Mouse (Mus musculus) MEL (cell line): Measurements from ENCODE around the gene Susd4. TPM values are rescaled to one million over a fixed set of nuclear protein-coding genes. Genes with fewer than 3 reads are reported as not detected.

ENCODE experiments used
- DNase-seq: peaks from one replicate; pipeline ENCODE4 v3.0.0; 2011; ENCODE audit warnings: low read depth, low spot score
- H3K27ac ChIP-seq: 2 replicates; pipeline ENCODE4 v1.5.1; 2012; ENCODE audit warnings: low read depth, mild to moderate bottlenecking, control low read depth, low read length, moderate library complexity; ENCODE audit not compliant: control insufficient read depth
- H3K27me3 ChIP-seq, 2 experiments: fragments of 150-350 bp in 1 of 2; sonication (generic) in 1 of 2; 2 replicates each; pipeline ENCODE4 v1.6.1; 2012; ENCODE audit warnings: low read length in 2 of 2, mild to moderate bottlenecking in 2 of 2, improper control_type of control experiment in 1 of 2, moderate library complexity in 1 of 2; ENCODE audit not compliant: insufficient read depth in 2 of 2, control insufficient read depth in 1 of 2
- H3K36me3 ChIP-seq, 2 experiments: 2 replicates each; pipeline ENCODE4 v1.6.1; 2012 to 2014; ENCODE audit warnings: low read length in 2 of 2, improper control_type of control experiment in 1 of 2, inconsistent platforms in 1 of 2, mild to moderate bottlenecking in 1 of 2; ENCODE audit not compliant: insufficient read depth in 2 of 2, control insufficient read depth in 1 of 2
- H3K4me1 ChIP-seq, 2 experiments: fragments of 150-350 bp in 1 of 2; sonication (generic) in 1 of 2; 2 replicates each; pipeline ENCODE4 v1.6.1; 2012; ENCODE audit warnings: low read length in 2 of 2, improper control_type of control experiment in 1 of 2, mild to moderate bottlenecking in 1 of 2; ENCODE audit not compliant: insufficient read depth in 2 of 2, control insufficient read depth in 1 of 2
- H3K4me3 ChIP-seq, 2 experiments: fragments of 150-350 bp in 1 of 2; sonication (generic) in 1 of 2; 2 replicates each; pipeline ENCODE4 v1.5.1; 2012; ENCODE audit warnings: low read depth in 2 of 2, low read length in 2 of 2, mild to moderate bottlenecking in 2 of 2, moderate library complexity in 2 of 2, control low read depth in 1 of 2, improper control_type of control experiment in 1 of 2; ENCODE audit not compliant: control insufficient read depth in 1 of 2, insufficient read depth in 1 of 2
- H3K79me2 ChIP-seq: 2 replicates; pipeline ENCODE4 v1.6.1; 2012; ENCODE audit warnings: mild to moderate bottlenecking, low read length, moderate library complexity; ENCODE audit not compliant: control insufficient read depth, poor library complexity, insufficient read depth
- H3K9ac ChIP-seq: 2 replicates; pipeline ENCODE4 v1.6.1; 2012; ENCODE audit warnings: low read depth, mild to moderate bottlenecking, control low read depth, low read length, moderate library complexity; ENCODE audit not compliant: control insufficient read depth, poor library complexity, severe bottlenecking
- H3K9me3 ChIP-seq: fragments of 150-350 bp; sonication (generic); replicated peaks from 2 replicates; pipeline ENCODE4 v1.6.1; 2012; ENCODE audit warnings: mild to moderate bottlenecking, low read length, improper control_type of control experiment, moderate library complexity; ENCODE audit not compliant: insufficient read depth
- BHLHE40 ChIP-seq: IDR thresholded peaks from 2 replicates; pipeline ENCODE4 v1.6.1; 2012; ENCODE audit warnings: low read depth, mild to moderate bottlenecking, inconsistent platforms, low read length, improper control_type of control experiment, borderline replicate concordance
- CHD1 ChIP-seq: IDR thresholded peaks from 2 replicates; pipeline ENCODE4 v1.6.1; 2012; ENCODE audit warnings: low read depth, mild to moderate bottlenecking, inconsistent platforms, low read length, improper control_type of control experiment
- CHD2 ChIP-seq: IDR thresholded peaks from 2 replicates; pipeline ENCODE4 v1.6.1; 2011; ENCODE audit warnings: low read length, improper control_type of control experiment
- EP300 ChIP-seq, 2 experiments: IDR thresholded peaks; 2 replicates each; pipeline ENCODE4 v1.6.1; 2011; ENCODE audit warnings: improper control_type of control experiment in 2 of 2, low read length in 2 of 2, low read depth in 1 of 2, mild to moderate bottlenecking in 1 of 2
- GABPA ChIP-seq: IDR thresholded peaks from 2 replicates; pipeline ENCODE4 v1.6.1; 2012; ENCODE audit warnings: low read depth, mild to moderate bottlenecking, inconsistent platforms, low read length, improper control_type of control experiment, moderate library complexity
- MAZ ChIP-seq: IDR thresholded peaks from 2 replicates; pipeline ENCODE4 v1.6.1; 2012; ENCODE audit warnings: low read depth, mild to moderate bottlenecking, inconsistent platforms, low read length, improper control_type of control experiment
- MXI1 ChIP-seq: IDR thresholded peaks from 2 replicates; pipeline ENCODE4 v1.6.1; 2011; ENCODE audit warnings: mild to moderate bottlenecking, low read depth, low read length, improper control_type of control experiment
- NELFE ChIP-seq: IDR thresholded peaks from 2 replicates; pipeline ENCODE4 v1.6.1; 2011; ENCODE audit warnings: low read depth, low read length, improper control_type of control experiment
- POLR2AphosphoS5 ChIP-seq: IDR thresholded peaks from 2 replicates; pipeline ENCODE4 v1.6.1; 2012; ENCODE audit warnings: low read depth, borderline replicate concordance, mild to moderate bottlenecking, inconsistent platforms, low read length, moderate library complexity, mixed read lengths
- RAD21 ChIP-seq: IDR thresholded peaks from 2 replicates; pipeline ENCODE4 v1.6.1; 2011; ENCODE audit warnings: mild to moderate bottlenecking, low read depth, low read length, improper control_type of control experiment
- SMC3 ChIP-seq: IDR thresholded peaks from 2 replicates; pipeline ENCODE4 v1.6.1; 2011; ENCODE audit warnings: low read depth, low read length, improper control_type of control experiment
- TBP ChIP-seq: IDR thresholded peaks from 2 replicates; pipeline ENCODE4 v1.8.0; 2011; ENCODE audit warnings: low read depth, low read length, improper control_type of control experiment
- TCF12 ChIP-seq: IDR thresholded peaks from 2 replicates; pipeline ENCODE4 v1.6.1; 2014; ENCODE audit warnings: low read depth, mild to moderate bottlenecking, inconsistent platforms, low read length, improper control_type of control experiment, moderate library complexity
- USF2 ChIP-seq, 2 experiments: IDR thresholded peaks; 2 replicates each; pipeline ENCODE4 v1.6.1; 2011 to 2012; ENCODE audit warnings: improper control_type of control experiment in 2 of 2, low read length in 2 of 2, borderline replicate concordance in 1 of 2, inconsistent platforms in 1 of 2, low read depth in 1 of 2, mild to moderate bottlenecking in 1 of 2; ENCODE audit not compliant: insufficient read depth in 1 of 2
- ZNF384 ChIP-seq: IDR thresholded peaks from 2 replicates; pipeline ENCODE4 v1.6.1; 2012; ENCODE audit warnings: low read depth, mild to moderate bottlenecking, inconsistent platforms, low read length, improper control_type of control experiment
- polyA plus RNA-seq, 2 experiments: library from polyadenylated mRNA; stranded (reverse) in 1 of 2; unstranded in 1 of 2; fragments of >175 nt in 1 of 2; fragments of >200 nt in 1 of 2; gene quantifications; 2 replicates each; pipeline versions ENCODE4 v1.2.1 to v1.2.4; 2012; ENCODE audit warnings: low replicate concordance in 2 of 2, low read depth in 1 of 2; ENCODE audit not compliant: insufficient read length in 2 of 2, insufficient read depth in 1 of 2, missing spikeins in 1 of 2
- total RNA-seq: library from RNA; depleted of rRNA; stranded (reverse); fragments of 300-350 nt; gene quantifications from 2 replicates; pipeline ENCODE4 v1.2.3, GENCODE M21; 2012; rRNA removed

Susd4 gene
- total and polyA plus RNA-seq, 3 experiments, result not detected

DNA sequence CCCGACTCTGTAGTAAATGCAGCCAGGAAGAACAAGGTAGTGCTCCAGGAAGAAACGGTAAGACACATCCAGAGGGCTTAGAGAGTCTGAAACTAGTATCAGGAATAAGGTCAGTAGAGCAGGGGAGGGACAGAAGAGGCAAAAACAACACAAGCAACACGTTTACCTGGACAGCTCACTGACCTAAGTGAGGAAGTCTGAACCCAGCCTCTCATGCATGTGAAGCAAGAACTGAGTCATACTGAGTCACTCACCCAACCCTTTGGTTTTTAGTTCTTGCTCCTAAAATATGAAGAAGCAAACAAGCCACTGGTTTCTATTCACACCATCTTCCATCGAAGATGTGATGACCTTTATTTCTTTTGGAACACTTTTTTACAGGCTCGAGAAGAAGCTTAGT is 181.0 kb downstream of the Susd4 start:
- H3K27ac ChIP-seq, result no peak overlapping the region

DNA sequence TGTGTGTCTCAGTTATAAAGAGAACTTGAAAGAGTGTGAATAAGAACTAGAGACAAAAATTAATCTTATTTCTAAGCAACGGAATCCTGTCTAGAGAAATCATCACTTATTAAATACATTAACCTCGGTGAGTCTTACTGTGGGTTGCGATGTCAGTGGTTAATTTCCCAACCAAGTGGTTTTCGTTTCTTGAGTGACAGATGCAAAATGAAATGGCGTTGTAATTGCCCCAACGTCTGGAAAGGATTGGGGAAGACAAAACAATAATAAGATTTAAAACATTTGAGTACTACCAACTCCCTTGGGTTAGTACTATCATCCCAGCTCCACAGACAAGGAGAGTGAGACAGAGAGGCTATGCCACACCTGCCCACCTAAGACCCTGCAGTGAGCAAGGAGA is 181.9 kb downstream of the Susd4 start:
- no peaks in the 10 kb centered on the region for H3K9me3 ChIP-seq
- no peak overlapping the region for H3K4me3 ChIP-seq
- DNase-seq, result no peak
- H3K4me1 ChIP-seq, result no peaks in the 10 kb centered on the region
- no peak overlapping the region for H3K9ac ChIP-seq
- TF ChIP-seq POLR2AphosphoS5 (no peak), SMC3 (no peak), NELFE (no peak), CHD1 (no peak), EP300 (IDR thresholded peaks at IDR 0.05; ENCODE audit: low read depth in 1 of 2, low read length in 2 of 2) (no peak), TCF12 (no peak), MAZ (no peak), USF2 (IDR thresholded peaks at IDR 0.05; ENCODE audit: borderline replicate concordance in 1 of 2, insufficient read depth in 1 of 2, low read depth in 1 of 2, low read length in 2 of 2) (no peak), CHD2 (no peak), RAD21 (no peak), MXI1 (no peak), ZNF384 (no peak), GABPA (no peak)
- no peak overlapping the region for H3K27ac ChIP-seq
- no peaks in the 10 kb centered on the region; a peak in 1 of 4 replicates for H3K27me3 ChIP-seq
- H3K79me2 ChIP-seq, result no peaks in the 10 kb centered on the region
- H3K36me3 ChIP-seq, result no peaks in the 10 kb centered on the region

More for the DNA sequence above, 181.0 kb downstream of the Susd4 start:
- Histone ChIP-seq H3K4me3 (no peak overlapping the region), H3K27me3 (no peaks in the 10 kb centered on the region; a peak in 1 of 4 replicates), H3K36me3 (no peaks in the 10 kb centered on the region), H3K9me3 (no peaks in the 10 kb centered on the region), H3K9ac (no peak overlapping the region), H3K79me2 (no peaks in the 10 kb centered on the region), H3K4me1 (no peaks in the 10 kb centered on the region)
- DNase-seq, result no peak
- TF ChIP-seq TBP (no peak), BHLHE40 (no peak)

Other genes with a start within 250 kb of the Susd4 start
- 10.6 and 13.6 TPM in 2 replicates for gene Capn2, start 246.3 kb upstream of the Susd4 start, total RNA-seq
- gene Capn2, start 246.3 kb upstream of the Susd4 start, polyA plus RNA-seq, result 10 to 100 TPM in 1 of 2 experiments, not detected in 1; 19.3 TPM
- not detected in 2 replicates for gene Capn8, start 198.9 kb upstream of the Susd4 start, total RNA-seq
- not detected for gene Capn8, start 198.9 kb upstream of the Susd4 start, polyA plus RNA-seq
- gene Ccdc185, start 14.7 kb upstream of the Susd4 start, total RNA-seq, result not detected in 2 replicates
- not detected for gene Ccdc185, start 14.7 kb upstream of the Susd4 start, polyA plus RNA-seq
- not detected in 2 replicates for gene Tlr5, start 190.9 kb downstream of the Susd4 start, total RNA-seq
- not detected for gene Tlr5, start 190.9 kb downstream of the Susd4 start, polyA plus RNA-seq